Mouse (Mus musculus): Measurements from ENCODE around the gene Tmem217. TPM values are rescaled to one million over a fixed set of nuclear protein-coding genes. Genes with fewer than 3 reads are reported as not detected.

Tmem217 gene
- polyA plus RNA-seq, 1 experiment from 2014 or later = not detected

- Histone ChIP-seq H3K9me3 (ENCODE audit: low read length) (no peaks in the 10 kb centered on the region), H3K9ac (replicated peaks) (no peak overlapping the region), H3K27ac (ENCODE audit: low read depth) (peak overlapping the region; percentile 49), H3K4me1 (ENCODE audit: insufficient read depth) (peaks cover 28% of the 10 kb centered on the region), H3K4me2 (ENCODE audit: low read depth, low read length) (no peak overlapping the region), H3K27me3 (ENCODE audit: insufficient read depth, low read length) (no peaks in the 10 kb centered on the region), H3K4me3 (ENCODE audit: low read depth, low read length) (no peak overlapping the region), H3K36me3 (replicated peaks; ENCODE audit: insufficient read depth, low read length) (no peaks in the 10 kb centered on the region)
- WGBS (ENCODE audit: insufficient replicate concordance) = 2% methylated on average over 11 of the region's 11 CpGs
- peak; percentile 85 for DNase-seq
- no peak for TF ChIP-seq EP300 (IDR thresholded peaks at IDR 0.05; ENCODE audit: low read depth)
- TF ChIP-seq CTCF (IDR thresholded peaks at IDR 0.05; ENCODE audit: low read depth) = peak; percentile 96
- no peak for ATAC-seq
These were observed 37.8 kb downstream of the Tmem217 start for GRCm38 (mm10) chr17:29514435-29514834.

DNA sequence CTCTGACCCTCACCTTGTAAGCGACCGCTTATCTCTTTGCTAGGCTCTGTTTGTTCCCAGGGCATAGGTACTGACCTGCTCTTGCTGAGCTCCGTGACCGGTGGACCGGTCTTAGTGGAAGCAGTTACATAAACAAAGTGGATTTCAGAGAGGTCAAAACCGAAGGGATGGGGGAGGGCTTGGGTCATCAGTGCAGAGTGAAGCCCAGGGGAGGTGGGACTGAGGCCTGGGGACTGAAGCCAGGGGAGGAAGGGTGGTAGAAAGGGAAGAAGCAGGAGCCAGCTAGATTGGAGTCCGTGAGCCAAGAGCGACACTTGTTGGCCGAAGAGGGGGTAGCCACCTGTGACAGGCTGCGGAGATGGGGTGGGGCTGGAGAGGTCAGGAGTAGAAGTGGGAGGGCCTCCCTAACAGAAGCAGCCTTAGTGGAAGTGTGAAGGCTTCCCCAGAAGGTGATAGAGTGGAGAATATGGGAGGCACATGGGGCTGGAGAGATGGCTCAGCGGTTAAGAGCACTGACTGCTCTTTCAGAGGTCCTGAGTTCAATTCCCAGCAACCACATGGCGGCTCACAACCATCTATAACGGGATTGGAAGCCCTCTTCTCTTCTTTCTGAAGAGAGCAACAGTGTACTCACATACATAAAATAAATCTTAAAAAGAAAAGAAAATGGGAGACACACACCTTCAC, 39.0 kb downstream of the Tmem217 start:
- no peaks in the 10 kb centered on the region for H3K9me3 ChIP-seq (ENCODE audit: low read length)
- H3K9ac ChIP-seq (replicated peaks) = peak overlapping the region; percentile 1; the same call in 1 of the 2 replicates
- TF ChIP-seq CTCF (IDR thresholded peaks at IDR 0.05; ENCODE audit: low read depth) = peak; percentile 96
- peak; percentile 84 for TF ChIP-seq EP300 (IDR thresholded peaks at IDR 0.05; ENCODE audit: low read depth)
- H3K4me1 ChIP-seq (ENCODE audit: insufficient read depth) = peaks cover 35% of the 10 kb centered on the region
- DNase-seq (peak; percentile 89), ATAC-seq (peak; percentile 91)
- 33% methylated on average over 13 of the region's 13 CpGs for WGBS (ENCODE audit: insufficient replicate concordance)
- H3K27me3 ChIP-seq (ENCODE audit: insufficient read depth, low read length) = no peaks in the 10 kb centered on the region
- H3K4me3 ChIP-seq (ENCODE audit: low read depth, low read length) = no peak overlapping the region
- H3K4me2 ChIP-seq (ENCODE audit: low read depth, low read length) = no peak overlapping the region
- no peaks in the 10 kb centered on the region for H3K36me3 ChIP-seq (replicated peaks; ENCODE audit: insufficient read depth, low read length)
- peak overlapping the region; percentile 41 for H3K27ac ChIP-seq (ENCODE audit: low read depth)

DNA sequence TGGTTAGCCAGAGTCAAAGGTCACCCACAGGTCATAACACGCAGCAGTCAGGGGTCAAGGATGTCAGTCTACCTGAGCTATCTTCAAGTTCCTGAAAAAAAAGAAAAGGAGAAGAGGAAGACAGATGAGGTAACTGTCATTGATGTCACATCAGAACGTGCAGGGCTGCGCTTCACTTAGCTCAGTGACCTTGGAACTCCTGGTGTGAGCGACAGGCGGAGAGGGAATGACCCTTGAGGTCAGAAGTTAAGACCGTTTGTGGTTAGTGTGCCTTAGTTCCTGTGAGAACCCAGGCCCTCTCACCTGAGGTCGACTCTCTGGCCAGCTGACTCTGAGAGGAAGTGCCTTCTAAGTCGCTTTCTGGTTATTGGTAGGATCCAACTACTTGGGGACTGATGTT, 41.5 kb downstream of the Tmem217 start:
- Histone ChIP-seq H3K9me3 (ENCODE audit: low read length) (no peaks in the 10 kb centered on the region), H3K4me3 (ENCODE audit: low read depth, low read length) (no peak overlapping the region), H3K36me3 (replicated peaks; ENCODE audit: insufficient read depth, low read length) (no peaks in the 10 kb centered on the region), H3K4me2 (ENCODE audit: low read depth, low read length) (no peak overlapping the region), H3K27me3 (ENCODE audit: insufficient read depth, low read length) (no peaks in the 10 kb centered on the region), H3K4me1 (ENCODE audit: insufficient read depth) (peaks cover 35% of the 10 kb centered on the region), H3K9ac (replicated peaks) (peak overlapping the region; percentile 23; the same call in 1 of the 2 replicates), H3K27ac (ENCODE audit: low read depth) (peak overlapping the region; percentile 76)
- TF ChIP-seq CTCF (IDR thresholded peaks at IDR 0.05; ENCODE audit: low read depth) (no peak), EP300 (IDR thresholded peaks at IDR 0.05; ENCODE audit: low read depth) (no peak)
- WGBS (ENCODE audit: insufficient replicate concordance) = 27% methylated on average over 8 of the region's 8 CpGs
- DNase-seq (no peak), ATAC-seq (no peak)

DNA sequence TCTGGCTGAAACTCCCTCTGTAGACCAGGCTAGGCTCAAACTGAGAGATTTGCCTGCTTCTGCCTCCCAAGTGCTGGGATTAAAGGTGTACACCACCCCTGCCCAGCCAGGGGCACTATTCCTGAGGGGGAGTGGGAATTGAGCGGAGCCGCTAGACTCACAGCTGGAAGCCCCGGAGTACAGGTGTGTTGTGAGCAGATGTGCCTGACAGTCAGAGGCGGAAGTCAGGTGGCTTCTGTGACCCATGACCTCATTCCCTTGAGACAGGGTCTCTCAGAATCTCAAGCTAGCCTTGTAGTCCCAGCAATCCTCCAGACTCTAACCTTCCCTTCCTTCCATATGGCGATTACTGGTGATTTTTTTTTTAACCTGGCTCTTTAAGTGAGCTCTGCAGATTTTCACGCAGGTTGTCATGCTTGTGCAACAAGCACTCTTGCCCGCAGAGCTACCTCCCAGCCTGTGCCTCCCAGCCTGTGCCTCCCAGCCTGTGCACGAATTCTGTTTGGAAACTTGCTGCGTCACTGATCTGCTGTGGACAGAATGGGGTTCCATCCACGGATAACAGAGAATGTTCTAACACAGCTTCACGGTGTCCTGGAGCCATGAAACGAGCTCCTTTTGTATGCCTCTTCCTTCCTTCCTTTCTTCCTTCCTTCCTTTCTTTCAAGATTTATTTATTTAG, 43.1 kb downstream of the Tmem217 start:
- peaks cover 33% of the 10 kb centered on the region for H3K4me1 ChIP-seq (ENCODE audit: insufficient read depth)
- TF ChIP-seq EP300 (IDR thresholded peaks at IDR 0.05; ENCODE audit: low read depth) = no peak
- TF ChIP-seq CTCF (IDR thresholded peaks at IDR 0.05; ENCODE audit: low read depth) = no peak
- no peak overlapping the region for H3K4me3 ChIP-seq (ENCODE audit: low read depth, low read length)
- no peaks in the 10 kb centered on the region for H3K9me3 ChIP-seq (ENCODE audit: low read length)
- DNase-seq (peak; percentile 64), ATAC-seq (peak; percentile 38)
- H3K9ac ChIP-seq (replicated peaks) = peak overlapping the region; percentile 49
- H3K27me3 ChIP-seq (ENCODE audit: insufficient read depth, low read length) = no peaks in the 10 kb centered on the region
- no peaks in the 10 kb centered on the region for H3K36me3 ChIP-seq (replicated peaks; ENCODE audit: insufficient read depth, low read length)
- peak overlapping the region; percentile 76 for H3K27ac ChIP-seq (ENCODE audit: low read depth)
- WGBS (ENCODE audit: insufficient replicate concordance) = 40% methylated on average over 12 of the region's 12 CpGs
- 0 out of 2 replicates have a peak overlapping the region, but pooled peaks have one; percentile 16 for H3K4me2 ChIP-seq (ENCODE audit: low read depth, low read length)

GRCm38 (mm10) chr17:29503700-29504099, 48.5 kb downstream of the Tmem217 start:
- TF ChIP-seq EP300 (IDR thresholded peaks at IDR 0.05; ENCODE audit: low read depth) (no peak), CTCF (IDR thresholded peaks at IDR 0.05; ENCODE audit: low read depth) (peak; percentile 55)
- no peak overlapping the region for H3K4me3 ChIP-seq (ENCODE audit: low read depth, low read length)
- no peaks in the 10 kb centered on the region for H3K27me3 ChIP-seq (ENCODE audit: insufficient read depth, low read length)
- H3K9ac ChIP-seq (replicated peaks) = no peak overlapping the region
- H3K9me3 ChIP-seq (ENCODE audit: low read length) = no peaks in the 10 kb centered on the region
- no peak overlapping the region for H3K4me2 ChIP-seq (ENCODE audit: low read depth, low read length)
- peaks cover 42% of the 10 kb centered on the region for H3K4me1 ChIP-seq (ENCODE audit: insufficient read depth)
- no peak for ATAC-seq
- 85% methylated on average over 5 of the region's 5 CpGs for WGBS (ENCODE audit: insufficient replicate concordance)
- no peaks in the 10 kb centered on the region for H3K36me3 ChIP-seq (replicated peaks; ENCODE audit: insufficient read depth, low read length)
- H3K27ac ChIP-seq (ENCODE audit: low read depth) = no peak overlapping the region
- DNase-seq = no peak
